Mouse (Mus musculus) heart, adult 2 months (tissue): ENCODE measurements around the gene 7530416G11Rik.

Source experiments
- CTCF ChIP-seq: fragments of 200-600 bp; IDR thresholded peaks from 2 replicates; pipeline ENCODE4 v1.8.1; 2022; ENCODE audit warnings: antibody characterized with exemption, mild to moderate bottlenecking, moderate library complexity
- EP300 ChIP-seq: fragments of 200-500 bp; IDR thresholded peaks from 2 replicates; pipeline ENCODE4 v1.6.1; 2011; ENCODE audit warnings: low read depth, low read length, control low read depth; ENCODE audit not compliant: insufficient read depth
- POLR2A ChIP-seq: fragments of 200-500 bp; IDR thresholded peaks from 2 replicates; pipeline ENCODE4 v1.6.1; 2011; ENCODE audit warnings: mild to moderate bottlenecking, low read depth, low read length, control low read depth; ENCODE audit not compliant: insufficient read depth

DNA sequence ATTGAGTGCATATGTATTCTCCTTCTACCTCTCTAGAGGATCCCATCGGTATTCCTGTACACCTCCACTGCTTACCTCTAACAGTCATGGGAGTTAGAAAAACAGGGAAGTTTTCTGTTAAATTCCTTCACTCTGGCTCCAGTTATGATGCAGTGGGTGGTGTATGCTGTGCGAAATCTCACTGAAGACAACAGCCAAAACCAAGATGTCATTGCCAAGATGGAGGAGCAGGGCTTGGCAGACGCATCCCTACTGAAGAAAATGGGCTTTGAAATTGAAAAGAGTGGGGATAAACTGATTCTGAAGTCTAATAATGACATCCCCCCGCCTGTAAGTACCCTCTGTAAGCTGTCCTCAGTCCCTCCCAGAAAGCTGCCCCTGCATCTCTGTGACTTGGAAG lies 40.9 kb downstream of the 7530416G11Rik start:
- TF ChIP-seq POLR2A (no peak), CTCF (no peak), EP300 (no peak)
